Mouse (Mus musculus) C2C12 (cell line): ENCODE data around the gene Dnajb4. TPM values are rescaled to one million over a fixed set of nuclear protein-coding genes. Genes with fewer than 3 reads are reported as not detected.

ENCODE experiments used
- H3K27me3 ChIP-seq: one replicate; pipeline ENCODE4 v1.6.1; 2011; ENCODE audit not compliant: control insufficient read depth, insufficient read depth, insufficient read length
- H3K36me3 ChIP-seq: one replicate; pipeline ENCODE4 v1.6.1; 2011; ENCODE audit not compliant: control insufficient read depth, insufficient read depth
- H3K4me3 ChIP-seq: one replicate; pipeline ENCODE4 v1.5.1; 2011; ENCODE audit warnings: mild to moderate bottlenecking, control low read depth; ENCODE audit not compliant: poor library complexity, insufficient read depth, severe bottlenecking
- H3K79me2 ChIP-seq: one replicate; pipeline ENCODE4 v1.6.1; 2011; ENCODE audit not compliant: control insufficient read depth, insufficient read depth
- H3K79me3 ChIP-seq: one replicate; pipeline ENCODE4 v1.6.1; 2011; ENCODE audit warnings: low read depth, control low read depth
- H3ac ChIP-seq: one replicate; pipeline ENCODE3; 2011; ENCODE audit warnings: low read depth; ENCODE audit not compliant: control insufficient read depth, insufficient read length
- CEBPB ChIP-seq: IDR thresholded peaks from one replicate; pipeline ENCODE4 v1.6.1; 2011; ENCODE audit warnings: low read depth, mild to moderate bottlenecking, control low read depth, moderate library complexity
- CTCF ChIP-seq: IDR thresholded peaks from one replicate; pipeline ENCODE4 v1.5.1; 2011; ENCODE audit not compliant: control insufficient read depth, insufficient read depth, insufficient read length
- FOSL1 ChIP-seq: IDR thresholded peaks from one replicate; pipeline ENCODE4 v1.8.0; 2011; ENCODE audit warnings: mild to moderate bottlenecking, low read length; ENCODE audit not compliant: poor library complexity, insufficient read depth, severe bottlenecking
- MAX ChIP-seq: IDR thresholded peaks from one replicate; pipeline ENCODE4 v1.6.1; 2011; ENCODE audit warnings: mild to moderate bottlenecking, control low read depth
- MYOD1 ChIP-seq: IDR thresholded peaks from one replicate; pipeline ENCODE4 v1.6.1; 2011; ENCODE audit warnings: low read depth; ENCODE audit not compliant: control insufficient read depth, insufficient read length
- MYOG ChIP-seq: IDR thresholded peaks from one replicate; pipeline ENCODE4 v1.6.1; 2011; ENCODE audit not compliant: control insufficient read depth, insufficient read length; ENCODE audit errors: extremely low read depth
- USF1 ChIP-seq: IDR thresholded peaks from one replicate; pipeline ENCODE4 v1.6.1; 2011; ENCODE audit warnings: low read depth, mild to moderate bottlenecking, control low read depth, moderate library complexity
- polyA plus RNA-seq: library from polyadenylated mRNA; unstranded; fragments of >200 nt; fragmentation: generic; extraction: Trizol; gene quantifications from one replicate; pipeline ENCODE4 v1.2.1, GENCODE M21; 2012; ENCODE audit warnings: missing spikeins

The Dnajb4 gene
- polyA plus RNA-seq, 1 experiment = 11.7 TPM

DNA sequence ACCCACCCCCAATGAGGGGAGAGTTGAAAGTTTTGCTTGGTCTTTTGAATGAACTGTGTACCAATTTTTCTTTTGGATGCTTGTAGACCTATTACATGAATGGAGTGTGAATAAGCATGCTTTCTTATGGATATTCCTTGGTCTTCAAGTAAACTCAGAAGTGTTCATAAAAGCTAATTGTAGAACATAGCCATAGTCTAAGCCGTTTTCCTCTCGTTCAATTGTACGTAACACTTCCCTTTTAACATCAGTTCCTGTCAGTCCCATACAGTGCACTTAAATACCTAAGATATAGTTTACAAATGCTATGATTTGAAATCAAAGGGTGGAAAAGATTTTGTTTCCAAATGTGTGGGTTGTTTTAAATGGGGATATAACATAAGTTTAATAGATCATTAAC is 3.3 kb upstream of the Dnajb4 start:
- Histone ChIP-seq H3K27me3 (no peaks in the 10 kb centered on the region), H3K79me3 (peaks cover 86% of the 10 kb centered on the region), H3K36me3 (peaks cover 70% of the 10 kb centered on the region), H3K4me3 (no peak overlapping the region), H3K79me2 (peaks cover 97% of the 10 kb centered on the region), H3ac (no peak overlapping the region)
- no peak for TF ChIP-seq MYOG
- no peak for TF ChIP-seq MYOD1
- no peak for TF ChIP-seq CEBPB
- no peak for TF ChIP-seq CTCF
- TF ChIP-seq FOSL1 = no peak
- no peak for TF ChIP-seq USF1
- no peak for TF ChIP-seq MAX

DNA sequence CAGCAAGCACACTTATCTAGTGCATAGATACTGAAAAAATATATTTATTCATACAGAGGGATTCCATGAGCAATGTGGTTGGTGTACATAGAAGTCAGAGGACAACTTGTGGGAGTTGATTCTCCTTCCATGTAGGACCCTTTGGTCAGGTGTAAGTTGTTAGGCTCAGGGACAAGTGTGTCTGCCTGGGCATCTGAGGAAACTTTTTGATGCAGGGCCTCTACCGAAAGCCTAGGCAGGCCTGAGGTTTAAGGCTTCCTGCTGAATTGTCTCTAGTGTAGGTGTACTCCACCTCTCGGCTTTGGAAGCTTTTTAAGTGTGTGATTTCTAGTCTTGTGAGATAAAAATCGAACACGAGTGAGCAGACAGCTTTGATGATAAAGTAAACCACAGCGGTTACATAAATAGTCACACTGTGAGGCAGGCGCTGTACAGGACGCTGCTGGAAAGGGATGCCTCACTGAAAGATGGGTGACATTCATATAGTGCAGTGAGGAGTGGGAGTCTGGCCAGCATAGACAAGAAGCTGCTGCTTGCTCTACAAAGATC is 1.7 kb upstream of the Dnajb4 start:
- no peaks in the 10 kb centered on the region for H3K27me3 ChIP-seq
- TF ChIP-seq MAX (no peak), CTCF (no peak), MYOD1 (no peak), USF1 (no peak), FOSL1 (no peak), MYOG (no peak), CEBPB (no peak)
- peak overlapping the region; percentile 88 for H3K4me3 ChIP-seq
- H3ac ChIP-seq = peak overlapping the region; percentile 69
- H3K36me3 ChIP-seq = peaks cover 53% of the 10 kb centered on the region
- peaks cover 94% of the 10 kb centered on the region for H3K79me2 ChIP-seq
- H3K79me3 ChIP-seq = peaks cover 70% of the 10 kb centered on the region

DNA sequence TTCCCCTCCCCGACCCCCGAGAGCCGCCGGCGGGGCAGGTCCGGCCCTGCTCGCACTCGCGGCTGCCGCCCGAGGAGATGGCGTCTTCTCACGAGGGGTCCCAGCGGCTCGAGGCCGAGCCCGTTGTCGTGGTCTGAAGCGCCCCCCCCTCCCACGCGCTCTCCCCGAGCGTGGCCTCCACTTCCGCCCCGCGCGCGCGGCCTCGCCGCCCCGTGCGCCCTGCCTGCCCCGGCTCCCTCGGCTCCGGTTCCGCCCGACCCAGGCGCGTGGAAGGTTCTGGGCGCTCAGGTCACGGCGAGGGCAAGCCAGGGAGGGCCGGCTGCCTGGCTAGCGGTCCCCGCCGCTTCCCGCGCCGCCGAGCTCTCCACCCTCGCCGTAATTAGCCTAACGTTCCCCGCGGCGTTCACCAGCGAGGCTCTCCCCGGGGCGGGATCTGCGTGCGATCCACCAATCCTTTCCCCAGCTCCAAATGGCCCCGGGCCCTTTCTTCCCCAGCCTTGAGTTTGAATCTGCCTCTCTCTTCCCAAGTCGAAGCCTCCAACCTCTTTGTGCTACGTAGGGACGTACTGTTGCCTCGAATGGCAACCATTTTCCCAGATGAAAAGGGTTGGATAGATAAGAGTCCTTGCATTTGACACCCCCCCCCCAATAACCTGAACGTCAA is 758 bp upstream of the Dnajb4 start:
- no peak for TF ChIP-seq MAX
- no peak for TF ChIP-seq FOSL1
- TF ChIP-seq MYOG = no peak
- TF ChIP-seq MYOD1 = no peak
- TF ChIP-seq CTCF = no peak
- TF ChIP-seq USF1 = no peak
- TF ChIP-seq CEBPB = no peak

DNA sequence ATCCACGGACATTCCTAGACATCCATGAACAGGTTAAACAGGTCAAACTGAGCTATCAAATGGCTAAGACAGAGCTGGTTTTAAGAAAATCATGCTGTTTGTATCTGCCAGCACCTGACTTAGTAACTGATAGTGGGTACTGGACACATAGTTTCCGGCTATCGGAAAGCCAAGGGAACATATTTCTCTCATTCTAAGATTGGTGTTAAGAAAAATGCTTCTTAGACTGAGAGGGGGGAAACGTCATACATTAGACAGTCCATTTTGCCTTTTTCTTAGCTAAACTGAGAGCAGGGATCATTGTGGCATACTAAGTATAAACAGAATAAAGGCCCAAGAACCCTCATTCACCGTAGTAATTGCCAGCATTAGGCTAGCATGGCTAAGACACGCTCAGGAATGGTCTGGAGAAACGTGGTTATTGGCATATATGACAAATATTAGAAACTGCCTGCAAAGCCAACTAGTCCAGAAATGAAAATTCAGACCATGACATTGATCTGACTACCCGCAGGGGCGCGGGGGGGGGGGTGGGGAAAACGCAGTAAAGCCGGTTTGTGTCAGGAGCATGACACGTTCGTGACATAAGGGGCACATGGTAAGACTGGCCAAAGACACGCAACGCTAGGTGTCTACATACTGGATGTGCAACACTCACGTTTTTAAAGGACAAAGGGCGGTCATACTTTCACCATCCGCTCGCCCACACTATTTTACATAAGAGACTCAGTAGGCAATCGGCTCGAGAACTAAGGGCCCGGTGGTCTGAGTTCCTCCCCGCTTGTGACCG is 730 bp downstream of the Dnajb4 start:
- Histone ChIP-seq H3K79me3 (peaks cover 49% of the 10 kb centered on the region), H3K4me3 (peak overlapping the region; percentile 88), H3ac (peak overlapping the region; percentile 93), H3K27me3 (no peaks in the 10 kb centered on the region), H3K36me3 (peaks cover 29% of the 10 kb centered on the region), H3K79me2 (peaks cover 74% of the 10 kb centered on the region)
- TF ChIP-seq MAX = no peak
- no peak for TF ChIP-seq USF1
- no peak for TF ChIP-seq CEBPB
- TF ChIP-seq MYOD1 = no peak
- no peak for TF ChIP-seq MYOG
- no peak for TF ChIP-seq CTCF

More for the DNA sequence above, 758 bp upstream of the Dnajb4 start:
- peaks cover 44% of the 10 kb centered on the region for H3K36me3 ChIP-seq
- H3K4me3 ChIP-seq = peak overlapping the region; percentile 88
- H3K27me3 ChIP-seq = no peaks in the 10 kb centered on the region
- H3K79me2 ChIP-seq = peaks cover 89% of the 10 kb centered on the region
- H3ac ChIP-seq = peak overlapping the region; percentile 96
- H3K79me3 ChIP-seq = peaks cover 64% of the 10 kb centered on the region

DNA sequence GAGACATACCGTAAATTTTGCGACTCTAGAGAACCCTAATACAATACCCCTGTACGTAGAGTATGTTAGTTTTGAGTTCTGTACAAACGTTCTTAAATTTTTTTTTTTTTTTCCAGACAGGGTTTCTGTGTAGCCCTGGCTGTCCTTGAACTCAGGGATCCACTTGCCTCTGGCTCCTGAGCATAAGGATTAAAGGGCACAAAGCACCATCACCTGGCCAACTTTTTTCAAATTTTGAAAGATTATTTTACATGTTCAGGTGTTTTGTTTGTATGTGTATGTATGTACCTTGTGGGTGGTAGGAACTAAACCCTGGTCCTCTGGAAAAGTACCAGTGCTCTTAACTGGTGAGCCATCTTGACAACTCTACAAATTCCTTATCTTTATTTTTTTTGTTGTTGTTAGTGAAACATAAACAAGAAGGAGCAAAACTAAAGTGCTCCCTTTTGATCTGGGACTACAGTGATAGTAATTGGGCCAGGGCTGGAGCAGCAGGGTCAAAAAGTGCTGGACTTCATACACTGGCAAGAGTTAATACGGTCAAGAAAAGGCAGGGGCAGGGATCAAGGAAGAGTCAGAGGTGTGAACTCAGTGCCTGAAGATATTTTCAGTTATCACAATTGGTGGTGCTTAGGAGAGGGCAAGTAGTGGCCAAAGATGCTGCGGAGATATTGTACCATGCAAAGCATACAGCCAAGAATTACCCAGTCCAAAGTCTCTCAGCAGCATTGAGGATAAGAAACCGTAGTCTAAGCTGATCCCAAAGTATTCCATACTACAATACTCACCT is 1.8 kb downstream of the Dnajb4 start:
- H3K79me3 ChIP-seq = peaks cover 38% of the 10 kb centered on the region
- no peak overlapping the region for H3K4me3 ChIP-seq
- H3ac ChIP-seq = no peak overlapping the region
- no peaks in the 10 kb centered on the region for H3K27me3 ChIP-seq
- TF ChIP-seq MAX = no peak
- TF ChIP-seq MYOG = no peak
- no peak for TF ChIP-seq CEBPB
- TF ChIP-seq CTCF = no peak
- no peak for TF ChIP-seq USF1
- no peak for TF ChIP-seq FOSL1
- no peak for TF ChIP-seq MYOD1
- peaks cover 64% of the 10 kb centered on the region for H3K79me2 ChIP-seq
- peaks cover 19% of the 10 kb centered on the region for H3K36me3 ChIP-seq
